Mouse (Mus musculus) layer of hippocampus, adult 11-12 months (tissue): ENCODE results near the gene Mras.
A peak's percentile ranks its signal among the peaks of the same experiment; 100 is the strongest.

Experiments used
- DNase-seq: peaks from one replicate; pipeline ENCODE4 v3.0.0; 2022; ENCODE audit warnings: low spot score

The Mras gene

GRCm38 (mm10) chr9:99440941-99441340, 3.8 kb upstream of the Mras start:
- peak; percentile 60 for DNase-seq

GRCm38 (mm10) chr9:99439064-99439463, 1.9 kb upstream of the Mras start:
- DNase-seq: no peak

- DNase-seq: no peak
These were observed 792 bp upstream of the Mras start for GRCm38 (mm10) chr9:99437781-99438565.

GRCm38 (mm10) chr9:99436182-99437030, 775 bp downstream of the Mras start:
- DNase-seq: peak; percentile 75

GRCm38 (mm10) chr9:99435619-99436181, 1.5 kb downstream of the Mras start:
- DNase-seq: peak; percentile 52

- DNase-seq: no peak
These were observed 2.1 kb downstream of the Mras start for GRCm38 (mm10) chr9:99434892-99435618.

DNA sequence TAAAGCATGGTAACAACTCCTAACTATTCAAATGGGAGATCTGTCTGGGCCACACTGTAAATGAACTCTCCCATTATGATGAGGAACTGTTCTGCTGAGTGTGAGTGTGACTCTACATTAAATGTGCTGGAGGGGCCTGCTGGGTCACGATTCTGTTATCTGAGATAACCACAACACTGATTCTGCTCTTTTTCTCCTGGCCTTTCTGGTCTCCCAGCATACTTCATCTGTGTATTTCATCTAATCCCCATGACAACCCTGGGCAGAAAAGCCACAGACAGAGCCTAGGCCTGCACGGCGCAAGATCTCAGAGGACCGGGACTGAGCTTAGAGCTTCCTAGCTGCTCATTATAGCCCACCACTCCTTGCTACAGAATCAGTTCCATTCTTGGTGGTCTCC, 4.7 kb downstream of the Mras start:
- no peak for DNase-seq

DNA sequence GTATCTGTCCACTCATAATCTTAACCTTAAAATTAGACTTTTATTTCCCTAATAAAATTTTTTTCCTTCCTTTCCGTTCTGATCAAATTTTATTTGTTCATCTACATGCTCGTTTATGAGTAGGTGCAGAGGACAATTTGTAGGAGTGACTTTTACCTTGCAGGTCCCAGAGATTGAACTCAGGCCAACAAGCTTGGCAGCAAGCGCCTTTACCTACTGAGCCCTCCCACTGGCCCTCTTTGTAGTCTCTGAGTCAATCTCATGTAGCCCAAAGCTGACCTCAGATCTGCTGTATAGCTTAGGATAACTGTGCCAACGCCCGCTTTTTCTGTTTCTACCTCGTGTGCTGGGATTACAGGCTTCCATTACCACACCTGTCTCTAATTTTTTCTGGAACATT, 5.2 kb downstream of the Mras start:
- no peak for DNase-seq

GRCm38 (mm10) chr9:99431346-99431745, 5.8 kb downstream of the Mras start:
- no peak for DNase-seq

DNA sequence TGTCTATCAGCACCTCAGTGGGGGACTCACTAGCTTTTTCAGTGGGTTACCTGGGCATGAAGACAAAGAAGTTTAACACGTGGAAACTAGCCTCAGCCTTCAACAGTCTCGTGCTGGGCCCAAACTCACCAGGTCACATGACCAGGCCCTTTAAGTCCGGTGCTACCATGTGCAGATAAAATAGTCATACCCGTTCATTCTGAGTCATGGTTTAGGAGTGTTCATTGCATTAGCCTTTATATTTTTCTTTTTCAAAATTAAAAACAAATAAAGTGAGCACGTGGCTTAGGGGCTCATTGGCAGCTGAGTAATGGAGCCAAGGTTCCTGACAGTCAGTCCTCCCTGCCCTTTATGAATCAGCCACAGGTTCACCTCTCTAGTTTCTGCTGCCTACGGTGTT, 6.4 kb downstream of the Mras start:
- DNase-seq: no peak

- DNase-seq: no peak
These were observed 7.3 kb downstream of the Mras start for GRCm38 (mm10) chr9:99429845-99430244.

DNA sequence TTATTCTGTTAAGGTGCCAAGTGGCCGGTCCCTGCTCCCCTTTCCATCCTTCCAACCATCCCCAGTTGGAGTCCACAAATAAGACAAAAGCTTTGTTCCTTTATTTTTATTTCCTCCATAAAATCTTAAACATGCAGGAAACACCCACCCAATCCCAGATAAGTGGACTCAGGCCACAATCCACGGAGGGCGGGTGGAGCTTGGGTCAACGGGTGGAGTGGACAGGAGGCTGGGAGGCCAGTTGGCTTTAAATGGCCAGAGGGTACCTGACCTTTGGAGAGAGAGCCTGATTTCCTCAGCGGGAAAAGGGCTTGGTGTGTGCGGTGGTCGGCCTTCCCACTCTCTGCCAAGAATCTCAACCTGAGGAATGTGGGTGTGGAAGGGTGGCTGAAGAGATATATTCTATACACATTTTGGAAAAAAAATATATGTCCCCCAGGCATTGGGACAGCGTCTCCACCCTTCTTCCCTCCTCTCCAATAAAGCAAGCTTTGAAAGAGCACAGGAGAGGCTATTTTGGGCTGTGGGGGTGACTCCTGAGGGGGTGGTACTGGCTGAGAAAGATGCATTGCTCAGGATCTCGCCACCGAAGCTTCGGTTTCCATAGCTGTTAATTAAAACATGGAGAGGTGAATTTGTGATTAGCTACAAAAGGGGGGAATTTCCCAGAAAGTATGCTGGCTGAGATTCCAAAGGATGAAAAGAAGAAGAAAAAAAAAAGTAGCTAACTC, 8.4 kb downstream of the Mras start:
- DNase-seq: no peak

DNA sequence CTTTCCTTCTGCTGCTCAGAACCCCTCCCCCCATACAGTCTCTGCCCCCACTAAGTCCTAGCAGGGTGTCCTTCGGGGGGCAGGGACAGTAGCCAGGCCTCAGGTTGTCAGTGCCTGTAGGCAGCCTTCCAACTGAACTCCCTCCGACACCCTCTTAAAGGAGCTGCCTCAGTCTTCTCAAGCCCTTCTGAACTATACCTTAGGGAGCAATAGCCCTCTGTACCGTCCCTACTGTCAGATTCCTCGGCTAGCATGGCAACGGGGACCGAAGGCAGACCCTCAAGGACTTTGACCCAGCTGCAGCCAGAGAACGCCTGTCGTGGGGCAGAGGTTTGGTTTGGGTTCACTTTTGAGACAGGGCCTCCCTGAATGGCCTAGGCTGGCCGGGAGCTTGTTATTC, 11.9 kb downstream of the Mras start:
- no peak for DNase-seq

DNA sequence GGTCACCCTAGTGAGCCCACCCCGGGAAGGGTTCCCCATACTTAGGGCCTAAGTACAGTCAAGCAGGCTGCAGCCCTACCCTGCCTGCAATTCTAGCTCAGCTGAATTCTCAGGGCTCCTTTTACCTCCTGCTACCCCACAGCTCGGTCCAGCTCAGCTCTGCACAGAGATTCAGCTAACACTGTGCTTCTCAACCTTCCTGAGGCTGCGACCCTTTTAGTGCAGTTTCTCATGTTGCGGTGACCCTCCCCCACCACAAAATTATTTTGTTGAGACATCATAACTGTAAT, 12.7 kb downstream of the Mras start:
- no peak for DNase-seq

DNA sequence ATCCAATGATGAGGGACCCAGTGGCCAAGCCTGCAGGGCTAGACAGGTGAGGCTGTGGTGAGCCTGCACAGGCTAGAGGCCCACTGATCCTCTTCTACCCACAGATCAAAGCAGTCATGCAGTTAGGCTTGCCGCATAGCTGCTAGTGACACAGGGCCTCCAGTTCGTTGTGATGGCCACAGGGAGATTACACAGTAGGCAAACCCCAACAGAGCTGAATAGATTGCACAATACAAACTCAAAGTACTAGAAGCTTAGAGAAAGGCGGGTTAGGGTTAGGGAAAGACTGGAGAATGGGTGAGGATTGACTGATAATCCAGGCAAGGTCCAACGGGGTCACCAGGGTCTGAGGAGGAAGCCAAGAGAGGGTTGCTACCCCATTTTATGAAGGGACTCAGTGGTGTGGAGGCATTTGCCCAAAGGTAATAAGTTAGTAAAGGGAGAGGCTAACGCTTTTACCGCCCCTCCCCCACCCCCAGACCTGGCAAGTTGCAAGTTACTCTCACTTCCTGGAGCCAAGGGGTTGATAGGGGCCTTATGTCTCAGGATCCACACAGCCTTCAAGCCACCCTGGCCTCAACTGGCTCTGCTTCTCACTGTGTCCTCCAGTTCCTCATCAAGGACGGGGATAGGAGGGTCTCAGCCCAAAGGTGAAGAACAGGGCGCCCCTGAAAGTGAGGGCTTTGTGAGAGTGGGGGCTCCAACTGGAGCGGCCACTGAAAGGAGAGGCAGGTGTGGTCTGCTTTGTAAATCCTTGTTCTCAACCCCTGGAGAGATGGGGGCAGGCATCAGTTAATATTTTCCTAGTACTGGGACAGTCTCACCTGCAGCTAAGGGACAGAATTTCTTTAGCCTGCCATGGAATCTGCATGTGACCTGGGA, 13.2 kb downstream of the Mras start:
- no peak for DNase-seq

DNA sequence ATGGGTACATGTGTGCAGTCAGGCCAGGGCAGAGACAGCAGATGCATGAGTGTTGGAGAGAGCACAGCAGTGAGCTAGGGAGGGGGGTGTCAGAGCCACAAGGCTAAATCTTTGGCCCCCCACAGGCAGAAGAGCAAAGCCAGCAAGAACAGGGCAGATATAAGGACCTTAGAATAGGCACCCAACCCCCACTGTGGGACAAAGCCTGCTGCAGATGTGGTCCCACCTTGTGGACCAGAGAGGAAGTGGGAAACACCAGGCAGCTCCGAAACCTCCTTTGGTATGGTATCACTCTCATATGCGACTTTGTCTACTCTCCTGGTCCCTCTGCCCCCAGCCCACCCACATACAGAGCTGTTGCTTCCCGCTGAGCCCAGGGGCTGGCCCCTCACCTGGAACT, 15.3 kb downstream of the Mras start:
- DNase-seq: no peak

- no peak for DNase-seq
These were observed 17.1 kb downstream of the Mras start for GRCm38 (mm10) chr9:99419951-99420701.

DNA sequence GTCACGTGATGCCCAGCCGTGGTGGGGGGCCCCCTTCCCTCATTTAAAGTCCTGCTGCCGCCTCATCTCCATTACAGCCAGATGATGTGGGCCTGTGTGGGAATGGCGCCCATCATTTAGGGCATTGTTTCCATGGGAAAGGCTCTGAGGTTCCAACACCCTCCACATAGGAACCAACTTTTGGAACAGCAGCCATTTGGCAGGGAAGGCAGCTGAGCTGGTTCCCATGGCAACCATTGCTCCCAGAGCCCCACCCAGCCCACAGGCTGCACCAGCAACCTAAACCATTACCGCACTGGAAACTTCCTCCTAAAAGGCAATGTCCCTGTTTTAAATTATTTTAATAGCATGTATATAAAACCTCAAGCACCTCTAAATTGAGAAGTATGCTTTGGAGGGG, 18.8 kb downstream of the Mras start:
- DNase-seq: peak; percentile 83

DNA sequence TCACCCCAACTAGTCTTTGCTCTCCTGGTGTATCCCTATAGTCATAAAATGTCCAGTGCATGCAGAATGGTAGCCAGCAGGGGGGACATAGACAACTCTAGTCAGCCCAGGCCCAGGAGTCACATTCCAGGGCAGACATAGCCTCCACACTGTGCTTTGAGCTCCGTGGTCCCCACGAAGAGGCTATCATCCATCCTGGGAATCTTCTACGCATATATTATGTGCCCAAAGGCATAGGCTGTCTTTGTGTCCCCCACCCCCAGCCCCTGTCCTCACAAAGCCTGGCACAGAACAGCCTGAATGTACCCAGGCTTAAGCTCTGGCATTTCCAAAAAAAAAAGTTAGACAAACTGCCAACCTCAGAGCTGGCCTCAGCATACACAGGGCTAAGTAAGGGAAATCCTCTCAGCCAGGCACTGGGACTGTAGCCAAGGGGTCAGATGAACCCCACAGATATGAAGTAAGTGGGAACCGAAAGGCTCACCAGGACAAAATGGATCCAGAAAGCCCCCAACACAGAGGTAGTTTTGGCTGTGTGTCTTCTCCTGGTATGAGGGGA, 19.8 kb downstream of the Mras start:
- no peak for DNase-seq

DNA sequence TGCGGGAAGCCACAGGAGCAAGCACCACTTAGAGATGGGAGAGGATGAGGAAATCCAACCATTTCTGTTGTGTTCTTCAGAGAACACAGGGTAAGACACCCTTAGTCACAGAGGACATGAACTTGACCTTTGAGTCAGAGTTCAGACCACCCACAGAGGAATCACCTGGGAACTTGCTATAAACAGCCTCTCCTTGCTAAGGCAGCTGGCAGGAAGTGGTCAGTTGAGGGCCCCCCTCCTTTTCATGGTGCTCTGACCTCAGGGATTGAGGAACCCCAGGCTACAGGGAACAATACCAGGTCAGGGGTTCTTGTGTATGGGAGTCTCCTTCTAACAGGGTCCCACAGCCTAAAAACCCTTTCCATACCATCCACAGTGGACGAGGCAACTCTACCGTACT, 20.4 kb downstream of the Mras start:
- no peak for DNase-seq
